Mouse (Mus musculus) kidney, postnatal 36 days (tissue): ENCODE results near the gene Olfr530.

Source experiments
- DNase-seq, 2 experiments: peaks; one replicate each; pipeline ENCODE4 v3.0.0; 2021 to 2022; ENCODE audit warnings: mixed read lengths in 2 of 2

The Olfr530 gene

DNA sequence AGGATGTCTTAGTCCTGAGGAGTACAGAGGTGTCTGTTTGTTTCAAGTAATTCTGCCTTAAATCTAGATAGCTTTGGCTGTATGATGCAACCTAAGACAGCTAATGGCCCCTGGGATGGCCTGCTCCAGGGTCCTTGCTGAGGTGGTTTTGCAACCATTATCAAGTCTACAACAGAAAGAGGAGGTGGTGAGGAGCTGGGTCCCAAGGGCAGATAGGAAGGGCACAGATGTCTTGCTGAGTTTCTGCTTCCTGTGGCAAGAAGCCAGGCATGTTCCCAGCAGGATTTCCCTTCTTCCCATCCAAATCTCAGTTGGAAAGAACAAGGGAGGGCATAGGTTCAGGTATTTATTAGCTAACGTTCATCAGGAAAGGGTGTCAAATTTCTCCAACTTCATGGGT lies at the start of gene Olfr530:
Gene Olfr530 (minus strand): TSS at position 101 of the 400 bp plus-strand sequence.
- DNase-seq = no peak

DNA sequence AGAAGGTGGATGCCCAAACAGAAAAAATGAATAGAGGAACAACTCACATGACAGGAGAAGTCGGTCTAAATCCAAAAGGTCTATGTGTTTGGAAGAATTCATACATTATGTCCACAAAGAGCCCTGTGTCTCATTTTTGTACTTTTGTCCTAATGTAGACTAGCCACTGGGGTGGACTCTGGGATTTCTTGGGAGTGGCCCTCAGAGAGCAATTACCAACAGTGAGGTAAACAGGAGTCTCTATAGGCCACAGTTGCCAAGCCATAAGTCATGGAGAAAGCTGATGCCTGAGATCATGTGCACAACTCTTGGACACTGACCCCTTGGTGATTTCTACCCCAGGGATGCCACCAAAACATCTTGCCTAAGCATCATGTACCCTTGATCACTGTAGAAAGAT lies 45.4 kb upstream of the Olfr530 start, which contains the start of gene Olfr532:
Gene Olfr532 (minus strand): TSS at position 101 of the 400 bp plus-strand sequence.
- DNase-seq = no peak

DNA sequence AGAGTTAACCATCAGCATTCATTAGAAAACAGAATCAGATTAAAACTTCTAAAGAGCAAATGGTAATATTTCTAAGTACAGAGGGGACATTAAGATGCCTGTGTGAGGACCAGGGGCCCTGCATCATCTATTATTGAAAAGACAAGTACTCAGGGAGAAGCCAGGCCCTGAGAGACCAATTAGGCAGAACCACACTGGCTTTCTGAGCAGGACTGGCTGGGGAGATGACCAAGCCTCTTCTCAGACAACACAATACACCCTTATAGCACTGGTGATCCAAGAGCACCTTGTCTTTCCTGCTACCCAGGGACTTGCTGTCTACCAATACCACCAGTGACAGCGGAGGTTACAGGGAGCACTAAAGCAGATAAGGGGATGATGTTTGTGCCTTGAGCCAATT lies 26.7 kb upstream of the Olfr530 start, which contains the start of gene Olfr531:
Gene Olfr531 (minus strand): TSS at position 101 of the 400 bp plus-strand sequence.
- DNase-seq = no peak

DNA sequence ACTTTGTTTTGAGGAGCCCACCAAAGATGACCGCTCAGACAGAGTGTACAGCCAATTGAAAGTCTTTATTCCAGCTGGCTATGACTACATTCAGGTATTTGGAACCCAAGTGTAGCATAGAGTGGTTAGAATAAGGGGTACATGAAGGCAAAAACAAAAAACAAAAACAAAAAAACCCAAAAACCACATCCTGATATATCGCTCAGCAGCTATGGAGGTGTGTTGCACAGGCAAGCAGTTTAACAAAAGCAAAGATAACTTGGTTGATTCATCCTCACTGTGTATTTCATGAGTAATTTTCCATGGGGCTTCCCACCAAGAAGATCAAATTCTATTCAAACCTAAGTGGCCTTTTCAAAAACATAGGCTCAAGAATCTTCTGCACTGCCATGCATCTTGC lies 780 bp upstream of the Olfr530 start:
- no peak for DNase-seq

DNA sequence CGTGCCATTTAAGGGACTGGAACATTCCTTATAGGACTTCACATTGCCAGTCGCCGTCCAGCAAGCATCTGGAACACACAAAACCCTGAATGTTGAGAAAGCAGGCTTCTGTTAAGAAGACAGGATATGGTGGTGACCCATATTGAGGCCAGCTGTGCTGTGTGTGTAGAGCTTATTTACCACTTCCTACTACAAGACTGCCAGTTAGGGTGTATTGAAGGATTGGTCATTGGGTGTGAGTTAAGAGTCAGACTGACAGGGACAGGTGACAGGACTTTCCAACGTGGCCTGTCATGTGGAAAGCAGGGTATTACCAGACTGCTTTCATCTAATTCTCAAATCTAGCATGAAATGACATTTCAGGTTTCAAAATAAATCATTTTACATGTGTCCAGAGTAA lies 1.8 kb downstream of the Olfr530 start:
- no peak for DNase-seq

DNA sequence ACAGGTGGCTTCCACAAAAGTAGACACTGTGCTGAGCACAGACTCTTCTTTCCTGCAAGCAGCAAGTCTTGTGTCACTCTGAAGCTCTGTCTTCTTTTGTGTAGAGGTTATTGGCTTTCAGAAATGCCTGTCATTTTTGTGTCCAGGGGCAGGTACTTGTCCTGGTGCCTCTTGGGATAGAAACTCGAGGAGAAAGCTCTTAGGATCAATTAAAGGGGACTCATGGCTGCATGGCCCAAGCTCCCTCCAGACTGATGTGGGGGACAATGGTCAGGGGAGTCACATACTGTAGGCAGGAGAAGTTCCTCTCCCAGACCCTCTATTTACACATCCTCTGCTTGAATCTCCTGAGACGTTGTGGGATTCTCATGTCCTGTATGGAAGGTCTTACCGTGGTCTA lies 14.6 kb downstream of the Olfr530 start, which contains the start of gene Olfr60:
Gene Olfr60 (minus strand): TSS at position 101 of the 400 bp plus-strand sequence.
- DNase-seq = no peak

DNA sequence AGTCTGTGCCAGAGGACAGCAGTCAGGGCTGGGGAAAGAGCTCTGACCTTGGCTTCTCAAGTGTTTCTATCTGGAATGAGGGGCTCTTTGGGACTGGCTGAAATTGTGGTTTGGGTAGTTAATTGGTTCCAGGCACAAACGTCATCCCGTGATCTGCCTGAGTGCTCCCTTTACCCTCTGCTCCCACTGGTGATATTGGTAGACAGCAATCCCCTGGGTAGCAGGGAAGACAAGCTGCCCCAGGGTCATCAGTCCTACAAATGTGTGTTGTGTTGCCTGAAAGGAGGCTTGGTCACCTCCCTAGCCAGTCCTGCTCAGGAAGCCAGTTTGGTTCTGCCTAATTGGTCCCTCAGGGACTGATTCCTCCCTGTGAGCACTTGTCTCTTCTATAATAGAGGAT lies 42.4 kb downstream of the Olfr530 start, which contains the start of gene Olfr527:
Gene Olfr527 (plus strand): TSS at position 301 of the 400 bp plus-strand sequence.
- no peak for DNase-seq

DNA sequence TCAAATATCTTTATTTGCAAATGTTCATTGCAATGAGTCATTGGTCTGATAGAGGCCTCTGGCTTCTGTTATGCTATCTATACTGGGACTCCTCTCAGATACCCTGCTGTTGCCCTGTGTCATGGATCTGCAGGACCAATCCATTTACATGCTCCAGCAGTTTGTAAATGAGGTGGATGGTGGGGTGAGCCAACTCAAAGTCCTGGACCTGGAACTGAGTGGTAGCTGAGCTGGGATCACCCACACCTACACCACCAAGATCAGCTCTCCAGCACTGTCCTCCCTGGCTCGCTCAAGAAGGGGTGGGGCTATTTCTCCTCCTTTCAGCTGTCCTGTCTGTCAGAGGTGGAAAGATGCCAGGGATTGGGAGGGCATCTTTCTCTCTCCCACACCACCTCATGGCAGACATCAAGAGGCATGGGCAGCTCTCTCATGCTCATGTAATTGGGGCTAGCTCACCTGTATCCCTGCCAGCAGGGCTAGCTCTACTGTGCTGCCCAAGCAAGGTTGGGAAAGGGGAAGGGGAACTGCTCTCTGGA lies 46.3 kb downstream of the Olfr530 start:
- DNase-seq = no peak
